Mouse (Mus musculus): Measurements from ENCODE around the gene Mfap2. TPM values are rescaled to one million over a fixed set of nuclear protein-coding genes. Genes with fewer than 3 reads are reported as not detected.

The Mfap2 gene
- total RNA-seq, 2 experiments from 2014 or later, result 20.9 TPM

- peak; percentile 81 for DNase-seq (ENCODE audit: low spot score in 2 of 2)
Observed at GRCm38 (mm10) chr4:141020811-141021613, 10.8 kb downstream of the Mfap2 start.

GRCm38 (mm10) chr4:141021614-141021929, 11.4 kb downstream of the Mfap2 start:
- DNase-seq (ENCODE audit: low spot score in 2 of 2), result no peak

GRCm38 (mm10) chr4:141024052-141024451, 13.8 kb downstream of the Mfap2 start:
- DNase-seq (ENCODE audit: low spot score in 2 of 2), result no peak

- no peak for DNase-seq (ENCODE audit: low spot score in 2 of 2)
Observed at GRCm38 (mm10) chr4:141024992-141025391, 14.8 kb downstream of the Mfap2 start.

GRCm38 (mm10) chr4:141030541-141031206, 20.5 kb downstream of the Mfap2 start:
- DNase-seq (ENCODE audit: low spot score in 2 of 2), result no peak

GRCm38 (mm10) chr4:141031733-141032132, 21.5 kb downstream of the Mfap2 start:
- peak; percentile 85 to 88 for DNase-seq (ENCODE audit: low spot score in 2 of 2)

GRCm38 (mm10) chr4:141033606-141034549, 23.7 kb downstream of the Mfap2 start:
- no peak for DNase-seq (ENCODE audit: low spot score in 2 of 2)

- no peak for DNase-seq (ENCODE audit: low spot score in 2 of 2)
Observed at GRCm38 (mm10) chr4:141041117-141041516, 30.9 kb downstream of the Mfap2 start.

GRCm38 (mm10) chr4:141044816-141045215, 34.6 kb downstream of the Mfap2 start:
- DNase-seq (ENCODE audit: low spot score in 2 of 2), result peak; percentile 72 to 84

- DNase-seq (ENCODE audit: low spot score in 2 of 2), result no peak
Observed at GRCm38 (mm10) chr4:141048810-141049475, 38.7 kb downstream of the Mfap2 start.

GRCm38 (mm10) chr4:141049476-141049835, 39.2 kb downstream of the Mfap2 start:
- DNase-seq (ENCODE audit: low spot score in 2 of 2), result peak; percentile 62 to 64

GRCm38 (mm10) chr4:141052442-141052841, 42.2 kb downstream of the Mfap2 start:
- no peak for DNase-seq (ENCODE audit: low spot score in 2 of 2)

GRCm38 (mm10) chr4:141053138-141053537, 42.9 kb downstream of the Mfap2 start:
- no peak for DNase-seq (ENCODE audit: low spot score in 2 of 2)

GRCm38 (mm10) chr4:141053568-141054161, 43.4 kb downstream of the Mfap2 start:
- DNase-seq (ENCODE audit: low spot score in 2 of 2), result peak; percentile 69 to 74

GRCm38 (mm10) chr4:141056970-141057369, 46.8 kb downstream of the Mfap2 start:
- DNase-seq (ENCODE audit: low spot score in 2 of 2), result no peak

GRCm38 (mm10) chr4:141058835-141059234, 48.6 kb downstream of the Mfap2 start:
- DNase-seq (ENCODE audit: low spot score in 2 of 2), result no peak

GRCm38 (mm10) chr4:141059616-141060425, 49.6 kb downstream of the Mfap2 start:
- no peak for DNase-seq (ENCODE audit: low spot score in 2 of 2)

GRCm38 (mm10) chr4:141060426-141061301, 50.4 kb downstream of the Mfap2 start, which contains the start of gene Crocc:
Gene Crocc (minus strand): TSS chr4:141060550.
- DNase-seq (ENCODE audit: low spot score in 2 of 2), result peak; percentile 100

Data from layer of hippocampus, postnatal 10 days (tissue).